Mouse (Mus musculus): ENCODE measurements at regions not wholly inside any gene's neighbourhood (a gene's known extent, or its start where the extent isn't known, plus 50 kb on each side); places are given as distances from the start of the nearest gene placed in this dataset.

DNA sequence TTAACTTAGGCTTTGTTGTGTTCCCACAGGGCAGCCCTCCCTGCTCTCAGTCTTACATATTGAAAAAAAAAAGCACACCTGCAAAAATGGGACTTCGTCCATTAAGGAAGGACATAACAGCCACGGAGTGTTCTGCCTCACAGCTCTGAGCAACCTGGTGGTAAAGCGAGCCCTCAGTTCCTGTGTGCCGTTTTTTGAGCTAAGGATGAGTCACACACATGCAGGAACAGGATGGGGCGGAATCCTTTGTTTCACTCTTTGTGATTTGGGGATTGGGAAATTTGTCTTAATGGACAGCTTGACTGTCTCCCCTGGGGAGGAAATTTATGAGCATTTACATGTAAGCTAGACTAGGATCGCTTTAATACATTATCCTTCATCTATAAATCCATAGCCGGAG, 129.6 kb upstream of the Krr1 start:
- Histone ChIP-seq H3K79me2 (ENCODE audit: control insufficient read depth, insufficient read depth, low read length, poor library complexity) (no peaks in the 10 kb centered on the region; the same call in 1 of the 2 replicates), H3K36me3 (ENCODE audit: control insufficient read depth in 1 of 2, insufficient read depth in 2 of 2, low read length in 2 of 2) (no peaks in the 10 kb centered on the region), H3K4me3 (ENCODE audit: control insufficient read depth in 1 of 2, insufficient read depth in 1 of 2, low read depth in 2 of 2, low read length in 2 of 2) (no peak overlapping the region), H3K4me1 (ENCODE audit: control insufficient read depth in 1 of 2, insufficient read depth in 2 of 2, low read length in 2 of 2) (no peaks in the 10 kb centered on the region), H3K9me3 (replicated peaks; ENCODE audit: insufficient read depth, low read length) (no peaks in the 10 kb centered on the region), H3K27me3 (ENCODE audit: control insufficient read depth in 1 of 2, insufficient read depth in 2 of 2, low read length in 2 of 2) (no peaks in the 10 kb centered on the region; a peak in 1 of 4 replicates), H3K9ac (ENCODE audit: control insufficient read depth, low read depth, low read length, poor library complexity, severe bottlenecking) (no peak overlapping the region), H3K27ac (ENCODE audit: control insufficient read depth, low read depth, low read length) (no peak overlapping the region)
- DNase-seq (ENCODE audit: low read depth, low spot score) = no peak
- TF ChIP-seq ZKSCAN1 (IDR thresholded peaks at IDR 0.05; ENCODE audit: low read depth, low read length) = no peak
- no peak for TF ChIP-seq POLR2A (IDR thresholded peaks at IDR 0.05; ENCODE audit: control insufficient read depth in 1 of 2, insufficient read depth in 1 of 2, low read depth in 1 of 2, low read length in 2 of 2, poor library complexity in 1 of 2)
- no peak for TF ChIP-seq MAX (IDR thresholded peaks at IDR 0.05; ENCODE audit: low read length)
- no peak for TF ChIP-seq CHD2 (IDR thresholded peaks at IDR 0.05; ENCODE audit: low read length)
- no peak for TF ChIP-seq BHLHE40 (IDR thresholded peaks at IDR 0.05; ENCODE audit: borderline replicate concordance, low read depth, low read length)
- no peak for TF ChIP-seq CTCF (IDR thresholded peaks at IDR 0.05 in 2 of 3, conservative IDR thresholded peaks at IDR 0.05 in 1 of 3; ENCODE audit: control insufficient read depth in 1 of 3, insufficient read depth in 1 of 3, low read depth in 2 of 3, low read length in 3 of 3, poor library complexity in 1 of 3, severe bottlenecking in 1 of 3)
- no peak for TF ChIP-seq HCFC1 (IDR thresholded peaks at IDR 0.05; ENCODE audit: low read depth, low read length)
- no peak for TF ChIP-seq TCF12 (IDR thresholded peaks at IDR 0.05; ENCODE audit: low read depth, low read length)
- no peak for TF ChIP-seq SMC3 (IDR thresholded peaks at IDR 0.05; ENCODE audit: low read depth, low read length)
- TF ChIP-seq TBP (IDR thresholded peaks at IDR 0.05; ENCODE audit: low read depth, low read length) = no peak
- TF ChIP-seq JUND (IDR thresholded peaks at IDR 0.05; ENCODE audit: low read depth, low read length) = no peak
- TF ChIP-seq MXI1 (IDR thresholded peaks at IDR 0.05; ENCODE audit: low read depth, low read length) = no peak
- TF ChIP-seq EP300 (IDR thresholded peaks at IDR 0.05; ENCODE audit: low read depth in 1 of 2, low read length in 2 of 2) = no peak
- TF ChIP-seq ELF1 (IDR thresholded peaks at IDR 0.05; ENCODE audit: low read depth, low read length) = no peak
- no peak for TF ChIP-seq NRF1 (IDR thresholded peaks at IDR 0.05; ENCODE audit: insufficient read depth, low read depth, low read length, poor library complexity, severe bottlenecking)
- no peak for TF ChIP-seq MEF2A (IDR thresholded peaks at IDR 0.05; ENCODE audit: extremely low read depth, insufficient replicate concordance, low read depth, low read length, poor library complexity, severe bottlenecking)
- TF ChIP-seq ZMIZ1 (IDR thresholded peaks at IDR 0.05; ENCODE audit: low read depth, low read length) = no peak

- Histone ChIP-seq H3K27me3 (ENCODE audit: control insufficient read depth in 1 of 2, insufficient read depth in 2 of 2, low read length in 2 of 2) (no peaks in the 10 kb centered on the region; a peak in 1 of 4 replicates), H3K27ac (ENCODE audit: control insufficient read depth, low read depth, low read length) (no peak overlapping the region), H3K4me1 (ENCODE audit: control insufficient read depth in 1 of 2, insufficient read depth in 2 of 2, low read length in 2 of 2) (no peaks in the 10 kb centered on the region), H3K36me3 (ENCODE audit: control insufficient read depth in 1 of 2, insufficient read depth in 2 of 2, low read length in 2 of 2) (no peaks in the 10 kb centered on the region), H3K9me3 (replicated peaks; ENCODE audit: insufficient read depth, low read length) (no peaks in the 10 kb centered on the region), H3K9ac (ENCODE audit: control insufficient read depth, low read depth, low read length, poor library complexity, severe bottlenecking) (no peak overlapping the region), H3K79me2 (ENCODE audit: control insufficient read depth, insufficient read depth, low read length, poor library complexity) (no peaks in the 10 kb centered on the region; the same call in 1 of the 2 replicates), H3K4me3 (ENCODE audit: control insufficient read depth in 1 of 2, insufficient read depth in 1 of 2, low read depth in 2 of 2, low read length in 2 of 2) (no peak overlapping the region)
- TF ChIP-seq MYB (IDR thresholded peaks at IDR 0.05; ENCODE audit: low read depth, low read length) (no peak), HCFC1 (IDR thresholded peaks at IDR 0.05; ENCODE audit: low read depth, low read length) (no peak), CHD2 (IDR thresholded peaks at IDR 0.05; ENCODE audit: low read length) (no peak), ETS1 (IDR thresholded peaks at IDR 0.05; ENCODE audit: low read depth, low read length) (no peak), USF1 (IDR thresholded peaks at IDR 0.05; ENCODE audit: low read depth, low read length) (no peak), RAD21 (IDR thresholded peaks at IDR 0.05; ENCODE audit: low read depth, low read length) (no peak), MAZ (IDR thresholded peaks at IDR 0.05; ENCODE audit: low read depth, low read length) (no peak), MAX (IDR thresholded peaks at IDR 0.05; ENCODE audit: low read length) (no peak), MAFK (IDR thresholded peaks at IDR 0.05; ENCODE audit: borderline replicate concordance, low read depth, low read length) (no peak), NRF1 (IDR thresholded peaks at IDR 0.05; ENCODE audit: insufficient read depth, low read depth, low read length, poor library complexity, severe bottlenecking) (no peak), E2F4 (IDR thresholded peaks at IDR 0.05; ENCODE audit: borderline replicate concordance, low read depth, low read length) (no peak), TAL1 (IDR thresholded peaks at IDR 0.05; ENCODE audit: low read length) (no peak), CHD1 (IDR thresholded peaks at IDR 0.05; ENCODE audit: low read depth, low read length) (no peak), UBTF (IDR thresholded peaks at IDR 0.05; ENCODE audit: borderline replicate concordance, insufficient read depth, low read depth, low read length) (no peak), JUND (IDR thresholded peaks at IDR 0.05; ENCODE audit: low read depth, low read length) (no peak), USF2 (IDR thresholded peaks at IDR 0.05; ENCODE audit: borderline replicate concordance in 1 of 2, insufficient read depth in 1 of 2, low read depth in 1 of 2, low read length in 2 of 2) (no peak), ZKSCAN1 (IDR thresholded peaks at IDR 0.05; ENCODE audit: low read depth, low read length) (no peak)
- no peak for DNase-seq (ENCODE audit: low read depth, low spot score)
Measured at GRCm38 (mm10) chr10:111843301-111843700, 129.2 kb upstream of the Krr1 start.

All from MEL (cell line).